Mouse (Mus musculus): ENCODE measurements at regions not wholly inside any gene's neighbourhood (a gene's known extent, or its start where the extent isn't known, plus 50 kb on each side); places are given as distances from the start of the nearest gene placed in this dataset.

- TF ChIP-seq CTCF (IDR thresholded peaks at IDR 0.05; ENCODE audit: low read depth) (no peak), EP300 (IDR thresholded peaks at IDR 0.05; ENCODE audit: low read depth) (no peak)
Measured at GRCm38 (mm10) chr10:44959968-44960367, 107.0 kb upstream of the Prep start.

All from liver, postnatal 0 days (tissue).